Mouse (Mus musculus) limb, embryonic 12.5 days (tissue): Measurements from ENCODE around the gene Mdm4. TPM values are rescaled to one million over a fixed set of nuclear protein-coding genes. Genes with fewer than 3 reads are reported as not detected.

ENCODE experiments used
- ATAC-seq: fragments of 200-750 bp; cut with Nextera tagmentation; 2 replicates; pipeline ENCODE4 v1.8.0; 2017; ENCODE audit warnings: low read depth, moderate TSS enrichment; ENCODE audit not compliant: insufficient number of reproducible peaks, insufficient read depth, low FRiP score, low TSS enrichment
- H3K27ac ChIP-seq: fragments of 300-500 bp; sonication (generic); 2 replicates; pipeline ENCODE4 v1.5.1; 2016; ENCODE audit warnings: mild to moderate bottlenecking, moderate library complexity
- H3K27me3 ChIP-seq: fragments of 300-500 bp; sonication (generic); 2 replicates; pipeline ENCODE4 v1.6.1; 2016; ENCODE audit warnings: mild to moderate bottlenecking, moderate library complexity
- H3K36me3 ChIP-seq: fragments of 300-500 bp; sonication (generic); 2 replicates; pipeline ENCODE4 v1.6.1; 2016; ENCODE audit warnings: mild to moderate bottlenecking, moderate library complexity
- H3K4me1 ChIP-seq: fragments of 300-500 bp; sonication (generic); replicated peaks from 2 replicates; pipeline ENCODE4 v1.6.1; 2016
- H3K4me2 ChIP-seq: fragments of 300-500 bp; sonication (generic); 2 replicates; pipeline ENCODE4 v1.6.1; 2016; ENCODE audit warnings: mild to moderate bottlenecking, moderate library complexity
- H3K4me3 ChIP-seq: fragments of 300-500 bp; sonication (generic); replicated peaks from 2 replicates; pipeline ENCODE4 v1.5.1; 2016; ENCODE audit warnings: mild to moderate bottlenecking
- H3K9ac ChIP-seq: fragments of 300-500 bp; sonication (generic); replicated peaks from 2 replicates; pipeline ENCODE4 v1.6.1; 2016; ENCODE audit warnings: mild to moderate bottlenecking, moderate library complexity
- H3K9me3 ChIP-seq: fragments of 300-500 bp; sonication (generic); 2 replicates; pipeline ENCODE4 v1.6.1; 2016; ENCODE audit warnings: mild to moderate bottlenecking, moderate library complexity
- WGBS: fragments of 180-500 bp; shearing (Covaris S2); methylation state at CpG from one replicate; pipeline ENCODE4 v1.1.7; 2016; 5-methylcytosine and 5-hydroxymethylcytosine counted together
- polyA plus RNA-seq: library from polyadenylated mRNA; unstranded; fragments of >200 nt; fragmentation: Nextera tagmentation; extraction: Ambion mirVana; gene quantifications from 2 replicates; pipeline ENCODE4 v1.2.1, GENCODE M21; 2016

Gene Mdm4
- polyA plus RNA-seq, 1 experiment from 2014 or later: 46.7 TPM

DNA sequence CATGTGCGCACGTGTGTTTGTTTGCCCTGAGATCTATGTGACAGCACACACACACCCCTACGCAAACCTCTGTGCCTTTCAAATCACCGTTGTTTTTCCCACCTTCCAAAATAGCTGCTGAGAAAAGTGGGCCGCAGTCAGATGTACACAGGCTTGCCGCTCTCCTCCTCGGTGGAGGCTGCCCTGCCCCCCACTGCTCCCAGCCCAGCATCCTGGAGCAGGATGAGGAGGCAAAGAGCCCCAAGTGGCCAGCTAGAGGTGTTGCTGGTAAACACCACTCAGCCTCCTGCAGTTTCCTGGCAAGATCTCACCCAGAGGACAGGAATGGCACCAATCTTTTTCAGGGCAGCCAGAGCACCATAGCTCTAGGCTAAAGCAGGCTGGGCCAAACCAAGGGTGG lies 95.5 kb downstream of the Mdm4 start:
- H3K4me3 ChIP-seq: no peak overlapping the region
- peak; percentile 63; the same call in 1 of the 2 replicates for ATAC-seq
- no peaks in the 10 kb centered on the region for H3K9me3 ChIP-seq
- H3K9ac ChIP-seq: no peak overlapping the region
- no peak overlapping the region for H3K4me2 ChIP-seq
- H3K27me3 ChIP-seq: peaks cover 63% of the 10 kb centered on the region
- WGBS: 31% methylated on average over 7 of the region's 7 CpGs
- no peak overlapping the region for H3K27ac ChIP-seq
- peaks cover 7% of the 10 kb centered on the region for H3K4me1 ChIP-seq
- H3K36me3 ChIP-seq: no peaks in the 10 kb centered on the region

DNA sequence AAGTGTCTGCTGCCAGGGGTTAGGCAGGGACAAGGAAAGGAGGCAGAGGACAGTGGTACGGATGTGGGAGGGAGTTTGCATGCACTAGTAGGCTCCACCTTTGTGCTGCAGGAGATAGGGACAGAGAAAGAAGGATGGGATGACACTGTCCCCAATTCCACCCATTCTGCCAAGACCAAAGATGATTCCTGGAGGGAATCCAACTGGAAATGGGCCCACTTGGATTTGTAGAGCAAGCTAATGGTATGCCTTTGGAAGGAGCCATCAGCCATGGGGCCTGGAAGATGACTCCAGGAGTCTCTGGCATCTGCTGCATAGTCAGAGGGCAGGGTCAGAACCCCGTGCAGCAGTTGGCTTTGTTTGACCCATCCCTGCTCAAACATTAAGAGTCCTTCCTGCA lies 97.9 kb downstream of the Mdm4 start:
- H3K4me1 ChIP-seq: peaks cover 7% of the 10 kb centered on the region
- ATAC-seq: no peak
- no peaks in the 10 kb centered on the region for H3K9me3 ChIP-seq
- H3K36me3 ChIP-seq: no peaks in the 10 kb centered on the region
- no peak overlapping the region for H3K9ac ChIP-seq
- WGBS: 82% methylated on average over 2 of the region's 2 CpGs
- no peak overlapping the region for H3K4me2 ChIP-seq
- H3K4me3 ChIP-seq: no peak overlapping the region
- H3K27me3 ChIP-seq: peaks cover 69% of the 10 kb centered on the region
- H3K27ac ChIP-seq: no peak overlapping the region

DNA sequence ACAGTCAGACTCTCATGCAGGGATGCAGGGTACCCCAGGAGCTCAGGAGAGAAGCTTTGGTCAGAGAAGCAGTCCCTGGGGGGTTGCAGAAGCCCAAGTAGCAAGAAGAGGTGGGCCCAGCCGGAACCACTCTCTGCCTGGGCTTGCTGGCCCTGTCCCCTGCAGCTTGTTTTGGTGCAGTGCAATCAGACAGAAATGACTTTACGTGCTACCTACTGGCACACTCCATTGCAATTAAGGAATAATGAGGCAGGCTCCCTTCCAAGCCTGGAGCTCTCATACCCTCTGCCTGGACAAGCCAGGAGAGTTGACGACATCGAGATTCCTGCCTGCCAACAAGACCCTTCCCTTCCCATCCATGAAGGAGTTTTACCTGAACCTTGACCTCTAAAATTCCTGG lies 100.1 kb downstream of the Mdm4 start:
- no peak overlapping the region for H3K9ac ChIP-seq
- 49% methylated on average over 4 of the region's 4 CpGs for WGBS
- no peak for ATAC-seq
- H3K4me2 ChIP-seq: no peak overlapping the region
- H3K4me1 ChIP-seq: peaks cover 7% of the 10 kb centered on the region
- H3K27me3 ChIP-seq: peaks cover 58% of the 10 kb centered on the region
- H3K27ac ChIP-seq: no peak overlapping the region
- H3K4me3 ChIP-seq: no peak overlapping the region
- no peaks in the 10 kb centered on the region for H3K9me3 ChIP-seq
- H3K36me3 ChIP-seq: no peaks in the 10 kb centered on the region

DNA sequence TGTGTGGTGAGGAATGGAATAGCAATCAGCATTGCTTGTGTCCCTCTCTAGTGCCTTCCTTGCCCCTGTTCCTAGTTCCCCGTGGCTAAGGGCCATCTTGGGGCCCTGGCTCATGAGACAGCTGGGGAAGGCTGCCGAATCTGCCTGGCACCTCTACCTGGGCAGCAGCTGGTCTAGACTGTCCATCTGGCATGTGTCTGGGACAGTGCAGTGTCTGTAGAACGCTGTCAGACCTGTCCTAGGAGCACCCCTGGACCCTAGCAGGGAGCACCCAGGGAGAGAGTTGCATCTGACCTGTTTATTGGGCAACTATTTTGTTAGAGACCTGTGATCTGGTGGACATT lies 101.5 kb downstream of the Mdm4 start:
- Histone ChIP-seq H3K27ac (no peak overlapping the region), H3K36me3 (no peaks in the 10 kb centered on the region), H3K4me1 (no peaks in the 10 kb centered on the region), H3K9me3 (no peaks in the 10 kb centered on the region), H3K27me3 (peaks cover 50% of the 10 kb centered on the region), H3K4me3 (no peak overlapping the region), H3K4me2 (no peak overlapping the region), H3K9ac (no peak overlapping the region)
- ATAC-seq: no peak
- WGBS: 61% methylated on average over 3 of the region's 3 CpGs

DNA sequence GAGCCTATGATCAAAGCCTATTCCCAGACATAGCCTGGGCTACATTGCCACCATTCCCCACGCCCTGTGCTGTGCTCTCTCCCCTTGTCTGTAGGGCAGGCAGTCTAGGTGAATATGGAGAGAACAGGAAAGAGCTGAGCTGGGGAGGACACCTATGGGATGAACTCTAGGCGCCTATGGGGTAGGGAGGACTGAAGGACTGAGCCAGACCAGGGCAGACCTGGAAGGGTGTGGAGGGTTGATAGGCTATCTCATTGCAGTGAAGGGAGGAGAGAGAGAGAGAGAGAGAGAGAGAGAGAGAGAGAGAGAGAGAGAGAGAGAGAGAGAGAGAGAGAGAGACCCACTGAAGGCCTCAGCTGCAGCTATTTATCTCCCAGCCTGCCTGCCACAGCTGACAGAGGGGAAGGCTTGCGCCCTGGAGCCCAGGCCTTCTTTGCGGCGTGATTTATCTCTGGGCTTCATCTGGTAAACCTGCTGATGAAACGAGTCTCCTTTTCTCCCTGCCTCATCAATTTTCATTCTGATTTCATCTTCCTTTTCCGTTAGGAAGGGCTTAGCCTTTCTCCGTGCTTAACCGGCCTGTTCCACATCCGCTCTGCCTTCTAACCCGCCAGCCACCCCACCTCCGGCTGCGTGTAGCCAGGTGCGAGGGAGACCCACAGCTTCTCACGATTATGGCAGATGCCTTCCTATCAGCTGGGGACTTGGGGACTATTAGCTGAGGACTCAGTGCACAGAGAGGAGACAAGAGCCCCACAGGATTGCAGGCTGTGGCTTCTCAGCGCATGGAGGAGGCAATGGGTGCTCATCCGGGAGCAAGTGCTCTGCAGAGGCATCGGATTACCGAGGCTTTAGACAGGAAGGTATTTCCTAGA lies 102.1 kb downstream of the Mdm4 start:
- H3K9me3 ChIP-seq: no peaks in the 10 kb centered on the region
- WGBS: 34% methylated on average over 19 of the region's 19 CpGs
- H3K9ac ChIP-seq: no peak overlapping the region
- peaks cover 48% of the 10 kb centered on the region for H3K27me3 ChIP-seq
- H3K4me3 ChIP-seq: no peak overlapping the region
- no peak for ATAC-seq
- H3K27ac ChIP-seq: no peak overlapping the region
- H3K4me1 ChIP-seq: no peaks in the 10 kb centered on the region
- H3K4me2 ChIP-seq: no peak overlapping the region
- H3K36me3 ChIP-seq: no peaks in the 10 kb centered on the region

DNA sequence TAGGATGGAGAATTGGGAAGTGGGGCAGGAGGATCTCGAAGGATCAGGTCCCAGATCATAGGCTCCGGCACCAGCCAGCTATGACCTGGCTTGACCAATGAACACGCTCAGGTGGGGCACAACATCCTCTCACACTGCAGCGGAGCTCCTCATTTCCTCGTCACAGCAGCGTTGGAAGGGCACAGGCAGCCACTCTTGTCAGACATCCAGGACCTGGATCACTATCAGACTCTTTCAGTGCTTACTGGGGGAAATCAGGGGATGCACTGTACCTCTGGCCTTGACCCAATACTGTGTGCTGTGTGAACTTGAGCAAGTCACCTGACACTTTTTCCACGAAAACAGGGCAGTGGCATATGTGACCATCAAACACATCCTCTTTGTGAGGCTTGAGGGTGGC lies 105.1 kb downstream of the Mdm4 start:
- Histone ChIP-seq H3K27ac (no peak overlapping the region), H3K9me3 (no peaks in the 10 kb centered on the region), H3K36me3 (no peaks in the 10 kb centered on the region), H3K9ac (no peak overlapping the region), H3K4me3 (no peak overlapping the region), H3K4me2 (no peak overlapping the region), H3K4me1 (peaks cover 8% of the 10 kb centered on the region; the same call in 1 of the 2 replicates), H3K27me3 (peaks cover 50% of the 10 kb centered on the region)
- no peak for ATAC-seq
- WGBS: 84% methylated on average over 7 of the region's 7 CpGs

DNA sequence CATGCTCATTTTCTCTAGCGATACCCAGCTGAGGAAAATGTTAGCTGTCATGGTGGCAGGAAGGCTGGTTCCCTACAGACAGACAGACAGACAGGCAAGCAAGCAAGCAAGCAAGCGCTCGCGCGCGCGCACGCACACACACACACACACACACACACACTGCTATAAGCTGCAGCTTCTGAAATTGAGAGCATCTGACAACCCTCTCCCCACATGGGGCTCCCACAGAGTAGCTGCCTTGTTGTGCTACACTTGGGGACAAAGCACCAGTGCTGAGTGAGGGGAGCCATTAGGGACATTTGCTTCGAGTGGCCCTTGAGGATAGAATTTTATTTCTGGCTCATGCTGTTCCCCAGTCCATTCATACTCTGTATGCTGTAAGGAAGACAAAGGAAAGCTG lies 108.1 kb downstream of the Mdm4 start:
- Histone ChIP-seq H3K4me2 (no peak overlapping the region), H3K9ac (no peak overlapping the region), H3K36me3 (no peaks in the 10 kb centered on the region), H3K27ac (no peak overlapping the region), H3K27me3 (peaks cover 47% of the 10 kb centered on the region), H3K9me3 (no peaks in the 10 kb centered on the region), H3K4me3 (no peak overlapping the region), H3K4me1 (peaks cover 23% of the 10 kb centered on the region)
- no peak for ATAC-seq
- WGBS: 90% methylated on average over 9 of the region's 9 CpGs

DNA sequence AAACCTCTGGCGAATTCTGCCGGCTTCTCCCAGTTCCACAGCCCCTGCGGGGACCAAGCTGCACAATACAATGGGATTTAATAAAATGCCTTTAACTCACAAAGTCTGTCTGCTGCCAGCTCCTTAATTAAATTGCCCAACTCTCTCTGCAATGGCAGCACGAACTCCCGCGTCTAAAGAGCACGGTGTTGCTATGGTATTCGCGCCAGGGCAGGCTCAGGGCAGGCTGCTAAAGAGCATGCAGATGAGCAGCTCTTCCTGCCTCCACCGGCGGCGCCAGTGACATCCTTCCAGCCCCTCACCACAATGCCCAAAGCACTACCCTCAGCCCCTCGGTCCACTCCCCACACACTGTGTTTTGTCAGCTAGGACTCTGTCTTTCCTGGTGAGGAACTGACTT lies 109.3 kb downstream of the Mdm4 start:
- H3K4me2 ChIP-seq: peak overlapping the region; percentile 22; the same call in 1 of the 2 replicates
- H3K4me3 ChIP-seq: no peak overlapping the region
- peaks cover 23% of the 10 kb centered on the region for H3K4me1 ChIP-seq
- no peak for ATAC-seq
- peaks cover 55% of the 10 kb centered on the region for H3K27me3 ChIP-seq
- 8% methylated on average over 13 of the region's 13 CpGs for WGBS
- H3K36me3 ChIP-seq: no peaks in the 10 kb centered on the region
- no peak overlapping the region for H3K9ac ChIP-seq
- no peak overlapping the region for H3K27ac ChIP-seq
- H3K9me3 ChIP-seq: no peaks in the 10 kb centered on the region

DNA sequence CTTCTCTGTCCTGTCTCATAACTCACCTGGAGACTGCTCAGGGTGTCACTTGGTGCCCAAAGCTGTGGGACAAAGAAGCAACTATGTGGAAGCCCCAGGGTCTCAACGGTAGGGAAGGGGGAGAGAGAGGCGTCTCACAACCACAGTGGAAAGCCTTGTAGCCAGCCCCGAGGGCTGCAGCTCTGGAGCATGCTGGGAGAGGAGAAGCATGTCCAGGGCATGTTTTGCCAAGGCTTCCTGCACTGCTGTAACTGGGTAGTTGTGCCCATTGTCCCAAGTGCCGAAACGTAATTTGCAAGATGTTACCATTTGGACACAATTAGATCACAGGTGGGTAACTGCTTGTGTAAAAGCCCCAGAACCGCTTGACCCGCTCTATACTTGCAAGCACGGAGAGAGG lies 111.1 kb downstream of the Mdm4 start:
- Histone ChIP-seq H3K27ac (no peak overlapping the region), H3K9me3 (no peaks in the 10 kb centered on the region), H3K9ac (no peak overlapping the region), H3K36me3 (no peaks in the 10 kb centered on the region), H3K4me1 (peaks cover 23% of the 10 kb centered on the region), H3K4me3 (no peak overlapping the region), H3K4me2 (no peak overlapping the region), H3K27me3 (peaks cover 56% of the 10 kb centered on the region)
- no peak for ATAC-seq
- WGBS: 76% methylated on average over 8 of the region's 8 CpGs

DNA sequence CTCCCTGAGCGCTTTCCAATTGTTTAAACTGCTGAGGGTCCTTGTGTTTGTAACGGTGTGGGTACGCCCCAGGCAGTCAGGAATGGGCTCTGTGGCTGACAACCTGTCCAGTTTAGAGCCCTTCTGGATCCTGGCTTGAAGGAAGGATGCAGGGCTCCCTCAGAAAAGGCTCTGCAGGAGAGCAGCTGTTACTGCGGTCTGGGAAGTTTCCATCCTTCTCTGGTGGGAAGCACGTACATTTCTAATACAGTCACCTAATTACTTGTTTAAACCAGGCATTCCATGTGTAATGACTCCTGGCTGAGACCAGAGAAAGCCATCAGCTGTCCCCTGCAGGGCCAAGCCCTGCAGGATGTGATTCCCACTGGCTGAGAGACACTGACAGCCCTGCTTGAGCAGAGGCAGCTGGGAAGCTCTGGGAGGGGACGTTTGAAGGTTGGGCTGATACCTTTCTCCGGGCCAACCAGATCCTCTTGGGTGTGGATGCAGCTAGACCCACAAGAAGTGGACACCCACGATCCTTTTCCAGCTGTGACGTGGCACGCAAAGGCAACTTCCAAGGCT lies 112.2 kb downstream of the Mdm4 start:
- Histone ChIP-seq H3K27me3 (peaks cover 54% of the 10 kb centered on the region), H3K4me1 (peaks cover 23% of the 10 kb centered on the region)

DNA sequence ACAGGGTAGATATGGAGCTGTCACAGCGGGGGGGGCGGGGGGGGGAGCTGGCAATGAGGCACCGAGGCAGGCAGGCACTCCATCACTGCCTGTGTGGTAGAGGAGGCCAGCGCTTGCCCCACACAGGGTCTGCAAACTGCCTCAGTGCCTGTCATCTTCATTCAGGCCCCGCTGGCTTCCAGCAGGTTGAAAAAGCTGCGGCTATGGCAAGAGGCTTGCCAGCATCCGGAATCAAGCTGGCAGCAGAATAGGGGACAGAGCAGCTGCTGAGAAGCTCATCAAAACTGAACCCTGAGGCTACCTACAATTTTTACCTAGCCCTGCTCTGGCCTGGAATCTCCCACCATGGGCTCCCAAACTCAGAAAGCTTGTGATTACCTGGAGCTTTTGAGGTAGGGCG lies 112.8 kb downstream of the Mdm4 start:
- H3K36me3 ChIP-seq: no peaks in the 10 kb centered on the region
- peak overlapping the region; percentile 10; the same call in 1 of the 2 replicates for H3K4me2 ChIP-seq
- H3K4me3 ChIP-seq: no peak overlapping the region
- peaks cover 52% of the 10 kb centered on the region for H3K27me3 ChIP-seq
- peaks cover 23% of the 10 kb centered on the region for H3K4me1 ChIP-seq
- 8% methylated on average over 8 of the region's 8 CpGs for WGBS
- no peak for ATAC-seq
- H3K9me3 ChIP-seq: no peaks in the 10 kb centered on the region
- H3K27ac ChIP-seq: no peak overlapping the region
- H3K9ac ChIP-seq: no peak overlapping the region

More for the DNA sequence above, 112.2 kb downstream of the Mdm4 start:
- Histone ChIP-seq H3K9ac (no peak overlapping the region), H3K4me3 (no peak overlapping the region), H3K4me2 (peak overlapping the region; percentile 10), H3K36me3 (no peaks in the 10 kb centered on the region), H3K9me3 (no peaks in the 10 kb centered on the region), H3K27ac (peak overlapping the region; percentile 7; the same call in 1 of the 2 replicates)
- WGBS: 17% methylated on average over 10 of the region's 10 CpGs
- ATAC-seq: no peak
